ENCODE assay signal across 11 mouse cellular contexts in the genomic region with DNA sequence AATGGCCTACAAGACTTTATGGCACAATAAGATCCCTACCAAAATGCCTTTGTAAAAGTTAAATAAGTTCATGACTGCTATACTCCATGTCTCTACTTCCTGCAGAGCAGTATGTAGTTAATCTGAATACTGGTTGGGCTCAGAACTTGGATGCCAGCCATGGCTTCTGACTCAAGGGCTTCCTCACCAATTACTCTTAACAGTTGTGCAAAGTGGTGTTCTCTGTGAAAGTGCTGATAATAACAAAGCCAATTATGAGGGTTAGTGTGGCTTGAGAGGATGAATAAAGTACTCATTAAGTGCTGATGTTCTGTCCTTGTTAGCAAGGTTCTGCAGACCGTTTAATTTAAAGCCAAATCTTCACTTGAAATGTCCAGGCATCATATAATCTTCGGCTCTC. TPM values are rescaled to one million over a fixed set of nuclear protein-coding genes. Genes with fewer than 3 reads are reported as not detected.
DNase-seq lines count a peak whose midpoint lies in the region; ATAC-seq lines count a peak whose summit lies in the region.
"Had no signal": no experiment of that assay in that cellular context is flagged by ENCODE, and none has a peak within 500 bp of the region (broad histone marks: within the 10 kb centered on the region; RNA-seq: fewer than 3 reads in every experiment).

No protein-coding gene starts in this region.

- no peak overlapping the region for H3K4me2 ChIP-seq in limb, embryonic 13.5 days (replicated peaks)
- H3K4me2 ChIP-seq: forebrain, embryonic 13.5 days; hindbrain, embryonic 15.5 days; stomach, embryonic 15.5 days had no signal

- no peak overlapping the region for H3K4me3 ChIP-seq in limb, embryonic 13.5 days
- no peak overlapping the region for H3K4me3 ChIP-seq in limb, embryonic 10.5 days
- H3K4me3 ChIP-seq: forebrain, embryonic 13.5 days; hindbrain, embryonic 15.5 days; stomach, embryonic 15.5 days had no signal

- H3K9ac ChIP-seq in limb, embryonic 13.5 days, result no peak overlapping the region
- H3K9ac ChIP-seq: forebrain, embryonic 13.5 days; hindbrain, embryonic 15.5 days; stomach, embryonic 15.5 days had no signal

- intact Hi-C loops in heart, postnatal 14 days (cut with DNase I), result no loop called here

- no peak overlapping the region; the same call in 1 of the 2 replicates for H3K27ac ChIP-seq in limb, embryonic 13.5 days
- H3K27ac ChIP-seq in limb, embryonic 10.5 days, result no peak overlapping the region
- H3K27ac ChIP-seq: forebrain, embryonic 13.5 days; hindbrain, embryonic 15.5 days; macrophage; stomach, embryonic 15.5 days had no signal

- H3K36me3 ChIP-seq in limb, embryonic 13.5 days, result no peaks in the 10 kb centered on the region
- no peaks in the 10 kb centered on the region for H3K36me3 ChIP-seq in limb, embryonic 10.5 days
- H3K36me3 ChIP-seq: hindbrain, embryonic 15.5 days; stomach, embryonic 15.5 days had no signal

- WGBS in limb, embryonic 13.5 days, result 68% methylated on average over 2 of the region's 2 CpGs
- 81% methylated on average over 2 of the region's 2 CpGs for WGBS in limb, embryonic 10.5 days

- H3K4me1 ChIP-seq in limb, embryonic 13.5 days, result peaks cover 8% of the 10 kb centered on the region
- no peaks in the 10 kb centered on the region for H3K4me1 ChIP-seq in limb, embryonic 10.5 days
- H3K4me1 ChIP-seq: forebrain, embryonic 13.5 days; hindbrain, embryonic 15.5 days; stomach, embryonic 15.5 days had no signal

- peaks cover 12% of the 10 kb centered on the region; the same call in 1 of the 2 replicates for H3K9me3 ChIP-seq in limb, embryonic 13.5 days
- H3K9me3 ChIP-seq in limb, embryonic 10.5 days (replicated peaks), result no peaks in the 10 kb centered on the region
- H3K9me3 ChIP-seq: hindbrain, embryonic 15.5 days; stomach, embryonic 15.5 days had no signal

- DNase-seq in limb, embryonic 10.5 days (ENCODE audit: low spot score), result no peak
- DNase-seq in adrenal gland, adult 2 months, result peak; percentile 30
- peak; percentile 33 to 52 for DNase-seq in heart, postnatal 14 days
- no peak for DNase-seq in frontal cortex, adult 2 months (ENCODE audit: extremely low spot score in 1 of 2, low spot score in 1 of 2)
- no peak for DNase-seq in cerebellum, postnatal 14 days

- peak; percentile 48; the same call in 1 of the 2 replicates for ATAC-seq in limb, embryonic 13.5 days (ENCODE audit: low FRiP score, low read depth)
- peak; percentile 73 for ATAC-seq in megakaryocyte-erythroid progenitor cell, adult 5-6 weeks (replicated peaks; ENCODE audit: low FRiP score, low TSS enrichment, poor library complexity, severe bottlenecking)
- ATAC-seq: forebrain, embryonic 13.5 days had no signal

- no peaks in the 10 kb centered on the region for H3K27me3 ChIP-seq in limb, embryonic 13.5 days
- no peaks in the 10 kb centered on the region for H3K27me3 ChIP-seq in limb, embryonic 10.5 days (ENCODE audit: low read depth, poor library complexity, severe bottlenecking)
- H3K27me3 ChIP-seq: forebrain, embryonic 13.5 days; hindbrain, embryonic 15.5 days; stomach, embryonic 15.5 days had no signal

RNA-seq across cellular contexts. Expression of gene Ppp1r1c, which starts 31.4 kb away (rescaled TPM):
- polyA plus RNA-seq in limb, embryonic 13.5 days (2015; fragmentation: Nextera tagmentation; extraction: Ambion mirVana), result 0.10 and 0.24 TPM in 2 replicates
- not detected in 2 replicates for polyA plus RNA-seq in limb, embryonic 10.5 days (2016; fragmentation: Nextera tagmentation; extraction: Ambion mirVana)
- not detected for total RNA-seq in adrenal gland, adult 2 months (2021)
- not detected in 2 replicates for polyA plus RNA-seq in adrenal gland, adult 2 months (2012; rRNA removed)
- total RNA-seq in heart, postnatal 14 days (2021), result not detected
- not detected in 2 replicates for total RNA-seq in megakaryocyte-erythroid progenitor cell, adult 5-6 weeks (2014; fragmentation: Nextera tagmentation)
- total RNA-seq in megakaryocyte-erythroid progenitor cell, adult 5-6 weeks (2017), result not detected in 2 replicates
- 0.46 and 0.61 TPM in 2 replicates for polyA plus RNA-seq in frontal cortex, adult 2 months (2012; rRNA removed)
- polyA plus RNA-seq: macrophage; stomach, embryonic 15.5 days had no signal

Comparison
In these comparisons a context has a peak if more than half of its experiments do, and no peak if none do; other contexts are left out.
1. DNase-seq: peak in adrenal gland, adult 2 months (single experiment) and heart, postnatal 14 days (2 of 2); none in limb, embryonic 10.5 days (single experiment), frontal cortex, adult 2 months (0 of 2) and cerebellum, postnatal 14 days (0 of 2).